Mouse (Mus musculus) lung, adult 2 months (tissue): ENCODE results near the gene Cep63.

Experiments used
- CTCF ChIP-seq: fragments of 200-500 bp; IDR thresholded peaks from 2 replicates; pipeline ENCODE4 v1.5.1; 2011; ENCODE audit warnings: mild to moderate bottlenecking, low read length, control low read depth; ENCODE audit not compliant: insufficient read depth
- POLR2A ChIP-seq: fragments of 200-500 bp; IDR thresholded peaks from 2 replicates; pipeline ENCODE4 v1.6.1; 2011; ENCODE audit warnings: low read depth, mild to moderate bottlenecking, control low read depth, low read length, borderline replicate concordance; ENCODE audit errors: extremely low read depth

GRCm38 (mm10) chr9:102668906-102669305, 42.6 kb upstream of the Cep63 start:
- TF ChIP-seq POLR2A (no peak), CTCF (no peak)
